Mouse (Mus musculus) embryo, embryonic 9.5 days (tissue): ENCODE measurements around the gene Eva1b.
A peak's percentile ranks its signal among the peaks of the same experiment; 100 is the strongest.
"Not testable (repeated sequence)": the region's sequence is repeated elsewhere in the genome, so short reads cannot be mapped to it uniquely, and the experiment has no call there.

Source experiments
- DNase-seq: peaks from one replicate; pipeline ENCODE4 v3.0.0-alpha.2; 2017; ENCODE audit errors: extremely low spot score

Gene Eva1b

GRCm38 (mm10) chr4:126155869-126156268 lies 8.3 kb downstream of the Eva1b start:
- DNase-seq, result no peak

- no peak for DNase-seq
Measured at GRCm38 (mm10) chr4:126156617-126157016, 9.1 kb downstream of the Eva1b start.

GRCm38 (mm10) chr4:126157562-126157961 lies 10.0 kb downstream of the Eva1b start:
- DNase-seq, result no peak

DNA sequence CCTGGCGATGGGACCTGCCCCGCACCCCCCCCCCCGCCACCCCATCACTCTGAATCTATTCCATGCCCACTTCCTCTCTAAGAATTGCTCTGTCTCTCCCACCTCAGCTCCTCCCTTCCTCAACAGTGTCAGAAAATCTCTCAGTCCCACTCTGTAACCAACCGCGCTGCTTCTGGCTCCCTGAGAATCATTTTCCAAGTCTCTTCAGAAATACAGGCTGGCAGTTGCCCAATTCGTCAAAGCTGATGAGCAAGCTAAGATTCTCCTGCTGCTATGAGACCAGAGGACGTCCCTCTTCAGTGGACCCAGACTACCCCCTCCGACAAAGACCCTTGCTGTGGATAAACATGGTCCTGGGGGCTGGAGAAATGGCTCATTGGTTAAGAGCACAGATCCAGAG lies 11.9 kb downstream of the Eva1b start:
- DNase-seq, result no peak

DNA sequence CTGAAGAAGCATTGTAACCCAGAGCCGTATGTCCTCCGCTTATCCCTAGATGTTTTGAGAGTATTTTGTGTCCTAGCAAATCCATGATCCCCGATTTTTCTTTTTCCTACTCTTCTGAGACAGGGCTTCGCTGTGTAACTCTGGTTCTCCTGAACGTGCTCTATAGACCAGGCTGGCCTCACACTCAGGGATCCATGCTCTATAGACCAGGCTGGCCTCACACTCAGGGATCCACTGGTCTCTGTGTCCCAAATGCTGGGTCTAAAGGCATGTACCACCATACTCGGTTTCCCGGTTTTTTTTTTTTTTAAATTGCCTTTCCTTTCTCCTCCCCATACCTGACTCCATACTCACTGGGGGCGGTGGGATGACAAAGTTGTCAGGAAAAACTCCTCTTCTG lies 13.4 kb downstream of the Eva1b start:
- DNase-seq, result no peak

DNA sequence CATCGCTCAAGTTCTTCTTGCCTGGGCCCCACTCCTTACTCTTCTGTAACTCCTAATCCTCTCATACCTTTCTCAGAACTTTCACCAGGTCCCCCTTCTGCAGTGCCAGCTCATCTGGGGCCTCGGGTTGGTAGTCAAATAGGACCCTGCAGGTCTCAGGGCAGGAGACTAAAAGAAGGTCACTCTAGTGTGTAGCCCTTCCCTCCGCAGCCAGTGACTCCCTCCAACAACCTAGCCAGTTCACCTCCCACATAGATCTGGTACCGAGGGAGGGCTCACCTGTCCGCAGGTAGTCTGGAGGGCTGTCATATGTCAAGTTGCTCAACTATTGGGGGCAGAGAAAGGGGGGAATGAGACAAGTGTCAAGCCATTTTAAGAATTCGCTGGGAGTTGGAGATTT lies 13.9 kb downstream of the Eva1b start:
- no peak for DNase-seq

DNA sequence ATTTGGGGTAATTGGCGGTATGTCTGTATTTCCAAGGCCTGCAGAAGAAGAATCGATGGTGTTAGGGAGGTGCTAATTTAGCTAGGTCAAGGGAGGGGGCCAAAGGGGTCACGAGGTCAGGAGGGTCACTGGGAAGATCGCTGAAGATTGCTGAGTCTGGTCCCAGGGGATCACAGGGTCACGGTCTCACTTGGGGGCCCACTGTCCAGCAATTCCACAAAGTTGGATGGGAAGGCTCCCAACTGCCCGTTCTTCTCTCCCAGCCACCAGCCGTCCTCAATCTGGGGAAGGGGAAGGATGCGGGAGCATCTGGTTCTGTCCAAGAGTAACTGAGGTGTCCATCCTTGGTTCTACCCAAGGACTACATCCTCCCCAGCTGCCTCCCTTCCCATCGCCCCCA lies 14.4 kb downstream of the Eva1b start:
- DNase-seq, result no peak

- peak; percentile 76 for DNase-seq
Measured at GRCm38 (mm10) chr4:126162544-126163066, 15.1 kb downstream of the Eva1b start.

- peak; percentile 38 for DNase-seq
Measured at GRCm38 (mm10) chr4:126163067-126163659, 15.6 kb downstream of the Eva1b start, which contains the start of gene Sh3d21. Gene Sh3d21 (minus strand): TSS chr4:126163491.

GRCm38 (mm10) chr4:126163685-126164084 lies 16.1 kb downstream of the Eva1b start:
- DNase-seq, result no peak

- DNase-seq, result not testable (repeated sequence)
Measured at GRCm38 (mm10) chr4:126165092-126165491, 17.5 kb downstream of the Eva1b start.

DNA sequence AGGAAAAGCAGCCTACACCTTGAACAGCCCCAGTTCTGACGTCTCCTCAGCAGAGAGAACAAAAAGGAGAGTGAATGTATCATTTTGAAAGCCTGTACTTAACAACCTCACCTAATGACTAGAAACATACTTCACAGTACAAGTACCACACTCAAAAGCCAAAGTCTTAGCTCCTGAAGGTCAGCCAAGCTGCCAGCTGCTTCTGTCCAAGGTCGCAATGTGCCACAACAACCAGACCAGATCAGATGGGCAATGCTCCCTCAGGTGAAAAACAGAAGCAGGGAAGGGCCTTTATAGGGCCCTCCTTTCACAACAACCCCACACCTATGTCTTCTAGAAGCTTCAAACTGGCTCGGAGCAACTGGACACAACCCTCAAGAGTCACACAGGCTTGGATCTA lies 18.5 kb downstream of the Eva1b start:
- no peak for DNase-seq

GRCm38 (mm10) chr4:126168851-126169250 lies 21.3 kb downstream of the Eva1b start:
- DNase-seq, result no peak

DNA sequence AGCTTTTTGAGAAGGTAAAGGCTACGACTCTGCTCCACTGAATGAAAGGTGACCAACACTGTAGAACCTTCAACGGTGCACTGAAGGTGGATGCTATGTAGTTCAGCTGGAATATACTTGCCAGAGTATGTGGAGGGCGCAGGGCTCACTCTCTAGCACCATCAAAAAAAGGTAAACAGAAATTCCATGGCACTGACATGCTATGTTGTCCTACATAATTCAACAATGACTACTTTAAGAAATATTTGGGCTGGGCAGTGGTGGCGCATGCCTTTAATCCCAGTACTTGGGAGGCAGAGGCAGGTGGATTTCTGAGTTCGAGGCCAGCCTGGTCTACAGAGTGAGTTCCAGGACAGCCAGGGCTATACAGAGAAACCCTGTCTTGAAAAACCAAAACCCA lies 23.2 kb downstream of the Eva1b start:
- DNase-seq, result not testable (repeated sequence)

DNA sequence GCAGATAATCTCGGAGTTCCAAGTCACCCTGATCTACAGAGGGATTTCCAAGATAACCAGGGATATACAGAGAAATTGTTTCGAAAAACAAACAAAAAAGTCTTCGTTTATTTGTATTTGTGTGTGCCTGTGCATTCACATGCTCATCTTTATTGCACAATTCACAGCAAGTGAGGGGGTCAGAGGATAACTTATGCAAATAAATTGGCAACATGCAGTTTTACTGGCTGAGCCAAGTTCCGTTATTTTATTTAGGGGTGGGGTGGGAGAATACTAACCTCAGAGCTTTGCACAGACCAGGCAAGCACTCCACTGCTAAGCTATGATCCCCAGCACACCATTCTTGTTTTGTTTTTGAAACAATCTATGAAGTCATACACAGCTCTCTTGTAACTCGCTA lies 26.3 kb downstream of the Eva1b start:
- no peak for DNase-seq

- DNase-seq, result not testable (repeated sequence)
Measured at GRCm38 (mm10) chr4:126175980-126176379, 28.4 kb downstream of the Eva1b start.

DNA sequence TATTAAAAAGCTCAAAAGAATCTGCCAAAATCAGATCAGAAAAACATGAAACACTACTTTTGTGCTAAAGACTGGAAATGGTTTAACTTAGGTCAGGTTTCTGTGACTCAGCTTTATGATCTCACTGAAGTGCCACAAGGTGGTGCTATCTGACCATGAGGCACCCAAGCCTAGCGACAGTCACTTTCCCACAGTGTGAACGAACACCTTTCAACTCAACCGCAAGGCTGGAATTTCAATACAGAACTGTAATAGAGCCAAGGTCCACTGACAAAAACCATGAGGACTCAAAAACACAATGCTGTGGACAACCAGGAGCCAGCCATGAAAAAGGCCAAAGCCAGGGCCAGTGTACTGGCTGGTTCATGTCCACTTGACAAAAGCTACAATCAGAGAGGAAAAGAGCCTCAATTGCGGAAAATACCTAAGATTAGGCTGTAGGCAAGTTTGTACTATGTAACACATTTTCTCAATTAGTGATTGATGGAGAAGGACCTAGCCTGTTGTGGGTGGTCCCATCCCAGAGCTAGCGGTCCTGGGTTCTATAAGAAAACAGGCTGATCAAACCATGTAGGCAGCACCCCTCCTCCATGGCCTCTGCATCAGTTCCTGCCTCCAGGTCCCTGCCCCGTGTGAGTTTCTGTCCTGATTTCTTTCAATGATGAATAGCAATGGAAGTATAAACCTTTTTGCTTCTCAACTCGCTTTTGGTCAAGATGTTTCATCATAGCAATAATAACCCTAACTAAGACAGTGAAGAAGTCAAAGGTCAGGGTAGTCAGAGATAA lies 33.8 kb downstream of the Eva1b start:
- DNase-seq, result no peak

GRCm38 (mm10) chr4:126183034-126183433 lies 35.5 kb downstream of the Eva1b start:
- no peak for DNase-seq

DNA sequence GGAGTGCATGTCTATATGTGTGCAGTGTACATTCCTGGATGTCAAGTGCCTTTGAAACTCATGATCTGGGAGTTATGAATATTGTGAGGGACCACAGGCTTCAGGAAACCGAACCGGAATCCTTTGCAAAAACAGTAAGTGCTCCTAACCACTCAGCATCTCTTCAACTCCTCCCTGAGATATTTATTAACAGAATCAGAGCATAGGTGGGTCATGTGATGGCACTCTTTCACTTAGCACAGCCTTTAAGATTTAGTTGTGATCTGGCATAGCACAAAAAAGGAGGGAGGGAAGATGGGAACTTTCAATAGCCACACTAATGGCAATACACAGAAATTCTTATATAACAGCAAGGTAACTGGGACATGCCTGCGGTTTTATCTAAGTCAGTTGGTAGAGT lies 39.6 kb downstream of the Eva1b start:
- DNase-seq, result no peak

DNA sequence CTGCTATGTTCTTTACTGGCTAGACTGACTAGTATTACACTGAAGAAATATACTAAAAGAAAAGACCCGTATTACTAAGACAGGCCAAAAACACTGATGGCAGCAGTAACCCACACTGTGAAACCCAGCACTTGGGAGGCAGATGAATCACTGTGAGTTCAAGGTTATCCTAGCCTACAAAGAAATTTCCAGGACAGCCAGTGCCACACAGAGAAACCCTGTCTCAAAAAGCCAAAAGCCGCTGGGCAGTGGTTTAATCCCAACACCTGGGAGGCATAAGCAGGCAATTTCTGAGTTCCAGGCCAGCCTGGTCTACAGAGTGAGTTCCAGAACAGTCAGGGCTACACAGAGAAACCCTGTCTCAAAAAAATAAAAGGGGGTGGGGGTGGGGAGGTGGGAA lies 43.1 kb downstream of the Eva1b start:
- no peak for DNase-seq

DNA sequence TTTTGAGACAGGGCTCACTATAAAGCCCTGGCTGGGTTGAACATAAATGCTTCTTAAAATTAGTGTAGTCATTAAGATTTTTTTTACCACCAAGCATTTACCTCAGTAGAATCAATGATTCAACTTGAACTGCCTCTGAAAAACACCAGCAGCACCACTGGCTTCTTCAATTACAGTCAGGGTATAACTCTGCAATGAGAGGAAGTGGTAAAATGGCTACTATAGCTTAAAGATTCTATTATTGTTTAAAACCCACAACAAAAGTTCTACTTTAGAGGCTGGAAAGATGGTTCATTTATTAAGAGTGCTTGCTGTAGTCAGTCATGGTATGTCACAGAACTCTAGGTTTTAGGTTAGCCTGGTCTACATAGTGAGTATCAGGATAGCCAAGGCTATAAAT lies 46.7 kb downstream of the Eva1b start:
- no peak for DNase-seq

DNA sequence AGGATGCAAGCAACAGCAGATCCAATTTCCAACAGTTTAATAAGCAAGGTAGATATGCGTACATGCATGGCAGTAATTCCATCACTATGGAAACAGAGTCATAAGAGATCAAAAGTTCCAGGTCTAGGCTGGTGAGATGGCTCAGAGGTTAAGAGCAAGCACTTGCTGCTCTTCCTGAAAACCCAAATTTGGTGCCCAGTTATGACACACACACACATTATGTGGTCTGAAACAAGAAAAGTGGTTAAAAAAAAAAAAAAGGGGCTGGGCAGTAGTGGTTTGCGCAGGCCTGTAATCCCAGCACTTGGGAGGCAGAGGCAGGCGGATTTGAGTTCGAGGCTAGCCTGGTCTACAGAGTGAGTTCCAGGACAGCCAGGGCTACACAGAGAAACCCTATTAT lies 47.4 kb downstream of the Eva1b start:
- no peak for DNase-seq

DNA sequence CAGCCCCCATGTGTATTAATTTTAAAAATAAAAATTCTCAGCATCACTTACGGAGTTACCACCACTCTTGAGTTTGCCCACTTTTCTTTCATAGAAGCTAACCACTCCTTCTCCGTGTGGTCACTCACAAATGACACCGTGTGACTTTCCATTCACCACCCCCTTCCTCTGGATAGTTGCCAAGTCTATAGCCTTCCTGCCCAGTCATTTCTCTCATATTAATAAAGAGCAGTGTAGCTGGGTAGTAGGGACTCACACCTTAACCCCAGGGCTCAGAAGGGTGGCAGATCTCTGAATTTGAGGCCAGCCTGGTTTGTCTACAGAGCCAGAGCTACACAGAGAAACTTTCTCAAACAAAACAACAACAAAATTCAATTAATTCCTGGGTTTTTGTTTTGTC lies 49.9 kb downstream of the Eva1b start:
- no peak for DNase-seq
